Mouse (Mus musculus) small intestine, adult 2 months (tissue): Measurements from ENCODE around the gene Platr17. TPM values are rescaled to one million over a fixed set of nuclear protein-coding genes. Genes with fewer than 3 reads are reported as not detected.
A peak's percentile ranks its signal among the peaks of the same experiment; 100 is the strongest.

ENCODE experiments used
- H3K27ac ChIP-seq: fragments of 200-500 bp; 2 replicates; pipeline ENCODE4 v1.5.1; 2012; ENCODE audit warnings: low read depth, low read length, control low read depth, inconsistent platforms; ENCODE audit not compliant: insufficient read depth
- H3K27me3 ChIP-seq: fragments of 200-500 bp; 2 replicates; pipeline ENCODE4 v1.6.1; 2012; ENCODE audit warnings: mild to moderate bottlenecking, moderate library complexity, low read length, inconsistent platforms; ENCODE audit not compliant: control insufficient read depth, insufficient read depth
- H3K36me3 ChIP-seq: fragments of 200-500 bp; 2 replicates; pipeline ENCODE4 v1.6.1; 2012; ENCODE audit warnings: mild to moderate bottlenecking, low read length, control low read depth, inconsistent platforms; ENCODE audit not compliant: control insufficient read depth, insufficient read depth
- H3K4me1 ChIP-seq: fragments of 200-500 bp; 2 replicates; pipeline ENCODE4 v1.6.1; 2012; ENCODE audit warnings: low read length, inconsistent platforms, mixed read lengths; ENCODE audit not compliant: control insufficient read depth, insufficient read depth, insufficient read length
- H3K4me3 ChIP-seq: fragments of 200-500 bp; 2 replicates; pipeline ENCODE4 v1.5.1; 2012; ENCODE audit warnings: low read depth, mild to moderate bottlenecking, control low read depth, inconsistent platforms, low read length, moderate library complexity
- CTCF ChIP-seq: fragments of 200-500 bp; IDR thresholded peaks from 2 replicates; pipeline ENCODE4 v1.5.1; 2012; ENCODE audit warnings: low read depth, mild to moderate bottlenecking, control low read depth, inconsistent platforms, low read length, moderate library complexity, mixed read lengths; ENCODE audit not compliant: insufficient replicate concordance, insufficient read length; ENCODE audit errors: extremely low read depth
- POLR2A ChIP-seq: fragments of 200-500 bp; IDR thresholded peaks from 2 replicates; pipeline ENCODE4 v1.6.1; 2012; ENCODE audit warnings: low read depth, mild to moderate bottlenecking, control low read depth, inconsistent platforms, low read length, moderate library complexity
- WGBS: fragments of 180-500 bp; shearing (Covaris S2); methylation state at CpG from one replicate; pipeline ENCODE4 v1.1.7; 2018; 5-methylcytosine and 5-hydroxymethylcytosine counted together
- polyA plus RNA-seq: library from polyadenylated mRNA; depleted of rRNA; stranded (reverse); fragments of >200 nt; gene quantifications from 2 replicates; pipeline ENCODE4 v1.2.3, GENCODE M21; 2012

Gene Platr17
- polyA plus RNA-seq, 1 experiment = not detected

DNA sequence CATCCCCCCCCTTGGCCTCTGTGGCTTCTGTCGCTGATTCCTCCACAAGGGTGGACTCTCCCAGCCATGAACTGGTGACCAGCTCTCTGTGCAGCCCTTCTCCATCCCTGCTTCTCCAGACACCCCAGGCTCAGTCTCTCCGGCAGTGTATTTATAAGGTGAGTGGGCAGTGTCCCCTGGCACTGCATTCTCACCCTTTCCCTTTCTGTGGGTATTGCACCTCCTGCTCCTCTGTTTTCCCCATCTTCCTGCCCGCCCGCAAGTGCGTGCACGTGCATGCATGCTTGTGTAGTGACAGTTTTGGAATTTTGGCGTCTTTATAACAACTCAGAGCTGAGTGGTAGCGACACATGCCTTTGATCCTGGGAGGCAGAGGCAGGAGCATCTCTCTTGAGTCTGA, 9.0 kb downstream of the Platr17 start:
- H3K4me1 ChIP-seq = peaks cover 23% of the 10 kb centered on the region
- WGBS = 96% methylated on average over 8 of the region's 8 CpGs
- no peaks in the 10 kb centered on the region for H3K27me3 ChIP-seq
- H3K4me3 ChIP-seq = no peak overlapping the region
- H3K27ac ChIP-seq = no peak overlapping the region
- TF ChIP-seq POLR2A = no peak
- no peak for TF ChIP-seq CTCF
- peaks cover 40% of the 10 kb centered on the region for H3K36me3 ChIP-seq

GRCm38 (mm10) chr17:33914969-33915391, 10.0 kb downstream of the Platr17 start:
- H3K4me1 ChIP-seq = peaks cover 24% of the 10 kb centered on the region
- peak; percentile 1; the same call in 1 of the 2 replicates for TF ChIP-seq CTCF
- no peak for TF ChIP-seq POLR2A
- peaks cover 40% of the 10 kb centered on the region for H3K36me3 ChIP-seq
- no peak overlapping the region for H3K4me3 ChIP-seq
- no peak overlapping the region for H3K27ac ChIP-seq
- 71% methylated on average over 13 of the region's 13 CpGs for WGBS
- no peaks in the 10 kb centered on the region for H3K27me3 ChIP-seq

GRCm38 (mm10) chr17:33915671-33916250, 10.8 kb downstream of the Platr17 start, which contains the start of the genes Tapbp and Zbtb22:
Gene Tapbp (plus strand): TSS chr17:33915899.
Gene Zbtb22 (plus strand): TSS chr17:33915904.
- Histone ChIP-seq H3K27me3 (no peaks in the 10 kb centered on the region), H3K36me3 (peaks cover 40% of the 10 kb centered on the region)

GRCm38 (mm10) chr17:33916294-33916693, 11.4 kb downstream of the Platr17 start:
- Histone ChIP-seq H3K36me3 (peaks cover 41% of the 10 kb centered on the region), H3K4me3 (peak overlapping the region; percentile 60), H3K27me3 (no peaks in the 10 kb centered on the region), H3K4me1 (peaks cover 24% of the 10 kb centered on the region), H3K27ac (no peak overlapping the region)
- WGBS = 2% methylated on average over 20 of the region's 20 CpGs
- TF ChIP-seq POLR2A (no peak), CTCF (no peak)

More at GRCm38 (mm10) chr17:33915671-33916250, 10.8 kb downstream of the Platr17 start, which contains the start of the genes Tapbp and Zbtb22:
- whole genome bisulfite sequencing = under 1% methylated on average over 34 of the region's 34 CpGs
- Histone ChIP-seq H3K27ac (peak within 1 kb of the TSS; percentile 3; the same call in 1 of the 2 replicates), H3K4me3 (peak within 1 kb of the TSS; percentile 60), H3K4me1 (peaks cover 20% of the 10 kb centered on the region)
- no peak for TF ChIP-seq CTCF
- no peak; the same call in 1 of the 2 replicates for TF ChIP-seq POLR2A

DNA sequence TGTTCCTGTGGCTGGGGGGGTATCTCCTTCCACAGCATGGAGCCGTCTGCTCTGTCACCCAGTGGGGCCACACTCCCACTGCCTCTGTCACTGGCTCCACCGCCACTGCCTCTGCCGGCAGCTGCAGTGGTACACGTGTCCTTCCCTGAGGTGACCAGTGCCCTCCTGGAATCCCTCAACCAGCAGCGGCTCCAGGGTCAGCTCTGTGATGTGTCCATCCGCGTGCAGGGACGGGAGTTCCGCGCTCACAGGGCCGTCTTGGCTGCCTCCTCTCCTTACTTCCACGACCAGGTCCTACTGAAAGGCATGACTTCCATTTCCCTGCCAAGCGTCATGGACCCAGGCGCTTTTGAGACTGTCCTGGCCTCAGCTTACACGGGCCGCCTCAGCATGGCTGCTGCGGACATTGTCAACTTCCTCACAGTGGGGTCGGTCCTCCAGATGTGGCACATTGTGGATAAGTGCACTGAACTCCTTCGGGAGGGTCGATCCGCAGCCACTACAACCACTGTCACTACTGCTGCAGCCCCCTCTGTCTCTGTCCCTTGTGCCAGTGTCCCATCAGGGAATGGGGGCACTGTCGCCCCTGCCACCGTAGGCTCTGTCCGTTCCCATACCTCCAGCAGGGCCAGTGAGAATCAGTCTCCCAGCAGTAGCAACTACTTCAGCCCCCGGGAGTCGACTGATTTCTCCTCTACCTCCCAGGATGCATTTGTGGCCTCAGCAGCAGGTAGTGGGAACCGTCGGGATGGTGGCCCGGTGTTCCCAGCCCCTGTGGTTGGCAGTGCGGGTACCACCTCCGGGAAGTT, 12.1 kb downstream of the Platr17 start:
- Histone ChIP-seq H3K27me3 (no peaks in the 10 kb centered on the region), H3K4me1 (peaks cover 24% of the 10 kb centered on the region), H3K36me3 (peaks cover 39% of the 10 kb centered on the region), H3K27ac (no peak overlapping the region), H3K4me3 (peak overlapping the region; percentile 42)
- no peak for TF ChIP-seq POLR2A
- 82% methylated on average over 31 of the region's 31 CpGs for WGBS

- Histone ChIP-seq H3K4me3 (no peak overlapping the region), H3K27me3 (no peaks in the 10 kb centered on the region), H3K27ac (no peak overlapping the region), H3K4me1 (peaks cover 26% of the 10 kb centered on the region), H3K36me3 (peaks cover 36% of the 10 kb centered on the region)
- no peak for TF ChIP-seq POLR2A
- TF ChIP-seq CTCF = no peak
- 85% methylated on average over 18 of the region's 18 CpGs for WGBS
Observed at GRCm38 (mm10) chr17:33917656-33918292, 12.8 kb downstream of the Platr17 start.
